Mouse (Mus musculus) stomach, embryonic 16.5 days (tissue): ENCODE results near the gene Rack1. TPM values are rescaled to one million over a fixed set of nuclear protein-coding genes. Genes with fewer than 3 reads are reported as not detected.

Source experiments
- ATAC-seq: fragments of 200-750 bp; cut with Nextera tagmentation; 2 replicates; pipeline ENCODE4 v1.8.0; 2017; ENCODE audit warnings: moderate number of reproducible peaks, moderate TSS enrichment; ENCODE audit not compliant: insufficient read depth, low FRiP score
- H3K27ac ChIP-seq: fragments of 300-500 bp; sonication (generic); 2 replicates; pipeline ENCODE4 v1.5.1; 2014; ENCODE audit warnings: low read length
- H3K27me3 ChIP-seq: fragments of 300-500 bp; sonication (generic); 2 replicates; pipeline ENCODE4 v1.6.1; 2014; ENCODE audit warnings: low read length, control low read depth, mixed read lengths; ENCODE audit not compliant: control insufficient read depth, insufficient read depth
- H3K36me3 ChIP-seq: fragments of 300-500 bp; sonication (generic); 2 replicates; pipeline ENCODE4 v1.6.1; 2014; ENCODE audit warnings: low read length; ENCODE audit not compliant: control insufficient read depth, insufficient read depth
- H3K4me1 ChIP-seq: fragments of 300-500 bp; sonication (generic); 2 replicates; pipeline ENCODE4 v1.6.1; 2014; ENCODE audit warnings: low read length, control low read depth, mixed read lengths; ENCODE audit not compliant: control insufficient read depth, insufficient read depth
- H3K4me2 ChIP-seq: fragments of 300-500 bp; sonication (generic); 2 replicates; pipeline ENCODE4 v1.6.1; 2014; ENCODE audit warnings: low read depth, low read length, mixed read lengths
- H3K4me3 ChIP-seq: fragments of 300-500 bp; sonication (generic); replicated peaks from 2 replicates; pipeline ENCODE4 v1.5.1; 2014; ENCODE audit warnings: mild to moderate bottlenecking, low read length
- H3K9ac ChIP-seq: fragments of 300-500 bp; sonication (generic); 2 replicates; pipeline ENCODE4 v1.6.1; 2014; ENCODE audit warnings: low read length
- H3K9me3 ChIP-seq: fragments of 300-500 bp; sonication (generic); replicated peaks from 2 replicates; pipeline ENCODE4 v1.6.1; 2016; ENCODE audit warnings: low read length, control low read depth; ENCODE audit not compliant: control insufficient read depth
- WGBS: fragments of 180-500 bp; shearing (Covaris S2); extraction: QIAGEN DNeasy Blood & Tissue Kit; methylation state at CpG from one replicate; pipeline ENCODE4 v1.1.7; 2014; 5-methylcytosine and 5-hydroxymethylcytosine counted together
- polyA plus RNA-seq: library from polyadenylated mRNA; unstranded; fragments of >200 nt; fragmentation: Nextera tagmentation; extraction: Ambion mirVana; gene quantifications from 2 replicates; pipeline ENCODE4 v1.2.1, GENCODE M21; 2015

Rack1 gene
- polyA plus RNA-seq, 1 experiment from 2014 or later, result 634 TPM

DNA sequence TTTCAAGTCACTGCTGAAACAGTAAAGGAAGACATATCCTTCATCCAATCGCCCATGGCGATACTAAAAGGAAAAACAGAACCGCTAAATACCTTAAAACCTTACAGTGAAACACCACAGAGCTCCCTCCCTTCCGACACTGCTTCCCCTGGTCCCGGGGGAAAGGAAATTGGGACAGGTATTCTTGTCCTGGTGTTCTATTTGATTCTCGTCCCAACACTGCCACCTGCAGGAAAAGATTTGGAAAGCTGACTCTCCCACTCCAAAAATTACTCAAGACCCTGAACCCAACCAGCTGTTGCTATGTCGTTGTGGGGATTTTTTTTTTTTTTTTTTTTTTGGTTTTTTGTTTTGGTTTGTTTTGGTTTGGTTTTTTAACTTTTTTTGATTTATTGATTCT lies 24.6 kb upstream of the Rack1 start:
- Histone ChIP-seq H3K9ac (no peak overlapping the region), H3K27ac (no peak overlapping the region), H3K4me2 (no peak overlapping the region), H3K36me3 (no peaks in the 10 kb centered on the region), H3K27me3 (no peaks in the 10 kb centered on the region), H3K9me3 (no peaks in the 10 kb centered on the region), H3K4me1 (no peaks in the 10 kb centered on the region), H3K4me3 (0 out of 2 replicates have a peak overlapping the region, but pooled peaks have one; percentile 14)
- 1% methylated on average over 7 of the region's 7 CpGs for WGBS
- ATAC-seq, result no peak

DNA sequence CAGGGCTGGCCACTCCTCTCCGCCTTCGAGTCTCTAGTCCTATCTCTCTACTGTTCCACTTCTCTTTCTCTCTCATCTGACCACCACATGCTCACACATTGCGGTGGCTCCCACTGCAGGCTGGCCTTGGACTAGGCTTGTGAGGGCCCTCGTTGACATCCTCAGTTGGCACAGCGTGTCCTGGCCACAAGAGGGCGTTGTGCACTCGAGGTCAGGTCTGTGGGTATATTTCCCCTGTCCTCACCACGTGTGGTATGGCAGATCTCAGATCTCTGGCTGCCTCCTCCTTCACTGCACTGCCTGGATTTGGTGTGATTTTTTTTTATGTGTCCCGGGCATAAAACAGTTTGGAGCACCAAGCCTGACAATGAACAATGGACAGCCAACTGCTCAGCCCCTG lies 23.5 kb upstream of the Rack1 start:
- no peak for ATAC-seq
- H3K9me3 ChIP-seq, result no peaks in the 10 kb centered on the region
- H3K27ac ChIP-seq, result no peak overlapping the region
- no peaks in the 10 kb centered on the region for H3K36me3 ChIP-seq
- H3K4me1 ChIP-seq, result no peaks in the 10 kb centered on the region
- no peak overlapping the region for H3K4me3 ChIP-seq
- no peak overlapping the region for H3K9ac ChIP-seq
- H3K4me2 ChIP-seq, result no peak overlapping the region
- H3K27me3 ChIP-seq, result no peaks in the 10 kb centered on the region
- WGBS, result 50% methylated on average over 9 of the region's 9 CpGs

DNA sequence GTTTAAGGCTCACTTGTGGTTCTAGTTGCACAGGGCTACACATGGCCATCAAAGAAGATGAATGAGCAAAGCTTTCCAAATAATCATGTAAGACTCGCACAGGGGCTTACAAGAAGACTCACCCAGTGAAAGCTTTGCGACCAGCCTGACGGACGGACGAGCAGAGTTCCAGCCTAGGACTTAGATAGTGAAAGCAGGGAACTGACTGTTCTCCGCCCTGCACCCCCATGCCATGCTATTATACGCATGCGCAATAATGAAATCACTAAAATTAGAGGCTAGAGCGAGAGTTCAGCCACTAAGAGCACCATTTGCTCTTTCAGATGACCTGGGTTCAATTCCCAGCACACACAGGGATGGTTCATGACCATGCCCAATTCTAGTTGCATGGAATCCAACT lies 22.8 kb upstream of the Rack1 start:
- H3K27me3 ChIP-seq, result no peaks in the 10 kb centered on the region
- no peak overlapping the region for H3K4me2 ChIP-seq
- ATAC-seq, result no peak
- H3K36me3 ChIP-seq, result no peaks in the 10 kb centered on the region
- 84% methylated on average over 9 of the region's 9 CpGs for WGBS
- H3K27ac ChIP-seq, result no peak overlapping the region
- no peaks in the 10 kb centered on the region for H3K9me3 ChIP-seq
- no peak overlapping the region for H3K4me3 ChIP-seq
- no peaks in the 10 kb centered on the region for H3K4me1 ChIP-seq
- H3K9ac ChIP-seq, result no peak overlapping the region

DNA sequence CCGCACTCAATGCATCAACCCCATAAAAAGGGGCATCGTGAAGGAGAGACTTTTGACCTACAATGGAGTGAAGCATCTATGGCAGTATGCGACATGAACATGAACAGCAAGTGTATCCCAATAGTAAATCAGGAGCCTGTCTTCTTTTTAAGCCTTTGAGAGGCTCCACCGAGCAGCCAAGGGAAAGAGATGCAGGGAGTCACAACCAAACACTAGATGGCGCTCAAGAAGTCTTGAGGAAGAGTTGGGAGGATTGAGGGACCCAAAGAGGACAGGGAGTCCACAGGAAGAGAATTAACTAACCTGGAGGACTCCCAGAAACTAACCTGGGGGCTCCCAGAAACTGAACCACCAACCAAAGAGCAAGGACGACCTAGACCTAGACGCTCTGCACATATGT lies 20.7 kb upstream of the Rack1 start:
- Histone ChIP-seq H3K27ac (no peak overlapping the region), H3K4me1 (no peaks in the 10 kb centered on the region), H3K9ac (no peak overlapping the region), H3K4me2 (no peak overlapping the region), H3K27me3 (no peaks in the 10 kb centered on the region), H3K36me3 (no peaks in the 10 kb centered on the region), H3K4me3 (no peak overlapping the region), H3K9me3 (no peaks in the 10 kb centered on the region)
- no peak for ATAC-seq
- 38% methylated on average over 7 of the region's 7 CpGs for WGBS

DNA sequence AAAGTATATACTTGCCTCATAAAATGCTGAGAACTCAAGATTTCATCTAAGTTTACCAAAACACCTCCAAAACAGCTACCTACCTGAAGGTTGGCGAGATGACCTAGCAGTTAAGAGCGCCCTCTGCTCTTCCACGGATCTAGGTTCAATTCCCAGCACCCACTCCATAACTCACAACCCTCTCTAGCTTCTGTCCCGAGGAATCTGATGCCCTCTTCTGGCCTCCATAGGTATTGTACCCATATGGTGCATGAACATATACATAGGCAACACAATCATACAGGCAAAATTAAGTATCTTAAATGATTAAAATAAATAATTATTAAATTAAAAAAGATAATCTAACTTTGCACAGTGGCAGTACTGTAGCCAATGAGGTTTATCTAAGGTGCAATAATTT lies 17.9 kb upstream of the Rack1 start:
- no peaks in the 10 kb centered on the region for H3K9me3 ChIP-seq
- no peak overlapping the region for H3K4me2 ChIP-seq
- no peaks in the 10 kb centered on the region for H3K4me1 ChIP-seq
- no peak overlapping the region for H3K27ac ChIP-seq
- no peak for ATAC-seq
- no peak overlapping the region for H3K4me3 ChIP-seq
- no peaks in the 10 kb centered on the region for H3K27me3 ChIP-seq
- H3K36me3 ChIP-seq, result no peaks in the 10 kb centered on the region
- no peak overlapping the region for H3K9ac ChIP-seq
- WGBS, result 79% methylated on average over 4 of the region's 4 CpGs

DNA sequence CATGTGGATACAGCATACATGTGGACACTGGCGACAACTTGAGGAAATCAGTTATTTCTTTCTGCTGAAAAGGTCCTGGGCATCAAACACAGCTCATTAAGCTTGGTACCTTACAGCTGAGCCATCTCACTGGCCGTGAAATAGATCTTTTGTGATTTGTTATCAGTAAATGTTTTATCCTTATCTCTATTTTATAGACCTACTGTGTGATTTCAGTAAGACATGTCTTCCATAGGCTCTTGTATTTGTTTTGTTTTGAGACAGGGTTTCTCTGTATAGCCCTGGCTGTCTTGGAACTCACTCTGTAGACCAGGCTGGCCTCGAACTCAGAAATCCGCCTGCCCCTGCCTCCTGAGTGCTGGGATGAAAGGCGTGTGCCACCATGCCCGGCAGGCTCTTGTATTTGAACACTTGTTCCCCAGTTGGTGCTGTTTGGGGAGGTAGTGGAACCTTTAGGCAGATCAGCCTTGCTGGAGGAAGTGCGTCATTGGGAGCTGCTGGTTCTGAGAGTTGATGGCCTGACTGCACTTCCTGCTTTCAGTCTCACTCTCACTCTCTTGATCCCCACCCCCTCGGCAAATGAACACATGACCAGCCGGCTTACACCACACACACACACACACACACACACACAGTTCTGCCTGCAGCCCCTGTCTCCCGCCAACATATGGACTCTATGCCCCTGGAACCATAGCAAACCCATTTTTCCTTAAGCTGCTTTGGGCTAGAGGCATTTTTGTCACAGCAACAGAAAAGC lies 12.5 kb upstream of the Rack1 start:
- ATAC-seq, result peak; percentile 65
- 0 out of 2 replicates have a peak, but pooled peaks cover 6% of the 10 kb centered on the region for H3K4me1 ChIP-seq

DNA sequence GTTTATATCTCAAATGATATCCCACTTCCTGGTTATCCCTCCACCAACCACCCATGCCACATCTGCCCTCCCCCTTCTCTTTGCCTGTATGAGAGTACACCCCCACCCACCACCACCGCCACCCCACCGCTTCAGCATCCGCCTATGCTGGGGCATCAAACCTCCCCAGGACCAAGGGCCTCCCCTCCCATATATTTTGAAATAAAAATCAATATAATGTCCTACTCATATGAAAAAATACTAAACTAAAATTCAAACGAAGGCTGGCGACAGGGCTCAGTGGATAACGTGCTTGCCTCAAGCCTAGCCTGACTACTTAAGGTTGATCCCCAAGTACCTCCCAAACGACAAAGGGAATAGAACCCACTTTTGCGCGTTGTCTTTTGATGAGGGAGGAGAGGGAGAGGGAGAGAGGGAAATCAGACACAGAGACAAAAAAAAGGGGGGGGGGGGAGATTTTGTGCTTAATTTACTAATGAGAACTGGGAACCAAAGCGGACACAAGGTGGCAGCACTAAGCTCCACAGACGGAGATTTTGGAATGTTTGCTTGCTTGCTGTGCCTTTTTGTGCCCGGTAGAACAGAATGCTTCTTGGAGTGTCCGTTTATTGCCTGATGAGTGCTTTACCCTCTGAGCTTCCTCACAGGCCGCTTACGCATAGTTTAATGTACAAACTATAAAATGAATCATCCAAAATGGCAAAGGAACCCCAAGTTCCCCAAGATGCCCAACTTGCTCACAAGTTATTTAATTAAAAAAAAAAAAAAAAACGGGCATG lies 11.6 kb upstream of the Rack1 start:
- no peaks in the 10 kb centered on the region for H3K9me3 ChIP-seq
- H3K9ac ChIP-seq, result peak overlapping the region; percentile 58
- H3K27ac ChIP-seq, result no peak overlapping the region
- peak; percentile 56 for ATAC-seq
- H3K4me3 ChIP-seq, result peak overlapping the region; percentile 39
- no peaks in the 10 kb centered on the region for H3K36me3 ChIP-seq
- H3K27me3 ChIP-seq, result no peaks in the 10 kb centered on the region
- H3K4me1 ChIP-seq, result 0 out of 2 replicates have a peak, but pooled peaks cover 6% of the 10 kb centered on the region
- H3K4me2 ChIP-seq, result peak overlapping the region; percentile 51
- 8% methylated on average over 16 of the region's 16 CpGs for WGBS

More for the DNA sequence above, 12.5 kb upstream of the Rack1 start:
- H3K36me3 ChIP-seq, result no peaks in the 10 kb centered on the region
- H3K9me3 ChIP-seq, result no peaks in the 10 kb centered on the region
- H3K4me2 ChIP-seq, result peak overlapping the region; percentile 51
- H3K9ac ChIP-seq, result peak overlapping the region; percentile 9; the same call in 1 of the 2 replicates
- 48% methylated on average over 10 of the region's 10 CpGs for WGBS
- no peak overlapping the region for H3K27ac ChIP-seq
- H3K4me3 ChIP-seq, result peak overlapping the region; percentile 39
- H3K27me3 ChIP-seq, result no peaks in the 10 kb centered on the region

DNA sequence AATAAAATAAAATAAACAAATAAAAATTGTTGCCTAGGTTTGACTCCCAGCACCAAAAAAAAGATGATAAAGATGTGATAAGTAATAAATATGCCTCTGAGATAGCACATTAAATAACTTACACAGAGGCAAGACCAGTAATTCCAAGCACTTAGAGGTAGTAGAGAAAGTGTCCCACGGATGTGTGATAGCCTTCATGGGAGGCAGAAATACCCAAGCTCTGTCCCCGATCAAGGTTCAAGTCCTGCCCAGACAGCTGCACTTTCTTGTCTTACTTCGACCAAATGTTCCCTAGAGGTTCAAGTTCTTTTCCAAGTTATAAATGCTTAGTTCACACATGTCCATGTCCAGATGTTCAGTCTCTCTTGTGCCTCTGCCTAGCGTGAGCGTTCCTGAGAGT lies 10.9 kb upstream of the Rack1 start:
- Histone ChIP-seq H3K9ac (no peak overlapping the region), H3K27me3 (no peaks in the 10 kb centered on the region), H3K9me3 (no peaks in the 10 kb centered on the region), H3K36me3 (no peaks in the 10 kb centered on the region), H3K4me1 (0 out of 2 replicates have a peak, but pooled peaks cover 6% of the 10 kb centered on the region), H3K4me3 (no peak overlapping the region), H3K27ac (no peak overlapping the region), H3K4me2 (no peak overlapping the region)
- ATAC-seq, result no peak
- 81% methylated on average over 5 of the region's 5 CpGs for WGBS
